In genomic region chr8:69822386-69823191, GRCm38 (mm10) we compare ENCODE assay signal across 8 mouse cellular contexts. TPM values are rescaled to one million over a fixed set of nuclear protein-coding genes. Genes with fewer than 3 reads are reported as not detected.
A peak's percentile ranks its signal among the peaks of the same experiment; 100 is the strongest.
DNase-seq lines count a peak whose midpoint lies in the region; ATAC-seq lines count a peak whose summit lies in the region.

Gene Lpar2 (plus strand): TSS chr8:69822429.

- peak; percentile 67 to 73 for DNase-seq in cerebellum, postnatal 10 days
- DNase-seq in cerebellum, adult 9-10 months = no peak
- DNase-seq in T-cell, adult 2 months (ENCODE audit: low spot score) = peak; percentile 47
- peak; percentile 69 for DNase-seq in fibroblast of lung, adult 2 months (ENCODE audit: low read depth)
- DNase-seq in neural tube, embryonic 10.5 days (ENCODE audit: extremely low spot score, low spot score) = peak; percentile 80
- peak; percentile 79 for DNase-seq in thymus, postnatal 25 days

- peak; percentile 65 for ATAC-seq in inflammation-experienced regulatory T-cells, adult 6 months
- peak; percentile 63 for ATAC-seq in liver, embryonic 15.5 days (ENCODE audit: insufficient read depth)

- WGBS in liver, embryonic 15.5 days (ENCODE audit: insufficient replicate concordance) = 3% methylated on average over 32 of the region's 35 CpGs

- peaks cover 9% of the 10 kb centered on the region; the same call in 1 of the 2 replicates for H3K27me3 ChIP-seq in liver, embryonic 15.5 days

- peak within 1 kb of the TSS; percentile 79 for H3K4me2 ChIP-seq in liver, embryonic 15.5 days

- H3K36me3 ChIP-seq in liver, embryonic 15.5 days (replicated peaks) = peaks cover 6% of the 10 kb centered on the region

- H3K27ac ChIP-seq in liver, embryonic 15.5 days (replicated peaks) = no peak within 1 kb of the TSS

- no peaks in the 10 kb centered on the region for H3K9me3 ChIP-seq in liver, embryonic 15.5 days (replicated peaks)

- peaks cover 13% of the 10 kb centered on the region for H3K4me1 ChIP-seq in liver, embryonic 15.5 days (replicated peaks)

- peak within 1 kb of the TSS; percentile 53 for H3K4me3 ChIP-seq in liver, embryonic 15.5 days (replicated peaks)

- peak within 1 kb of the TSS; percentile 39; the same call in 1 of the 2 replicates for H3K9ac ChIP-seq in liver, embryonic 15.5 days

RNA-seq across cellular contexts. Expression of gene Lpar2, which starts in this region (rescaled TPM):
- polyA plus RNA-seq in inflammation-experienced regulatory T-cells, adult 6 months (2017; shearing (Covaris generic)) = under 1 TPM; 0.18 to 0.77 (median 0.51) TPM
- 0.06 TPM in 2 replicates for polyA plus RNA-seq in liver, embryonic 15.5 days (2015; fragmentation: Nextera tagmentation; extraction: Ambion mirVana)

Comparison
In these comparisons a context has a peak if more than half of its experiments do, and no peak if none do; other contexts are left out.
1. Peak in ATAC-seq in inflammation-experienced regulatory T-cells, adult 6 months; RNA of the gene not detected or under 1 TPM.
2. Peak in ATAC-seq, H3K4me3 ChIP-seq, H3K9ac ChIP-seq and H3K4me2 ChIP-seq in liver, embryonic 15.5 days; RNA of the gene not detected or under 1 TPM.